Mouse (Mus musculus): ENCODE results near the gene Flvcr2. TPM values are rescaled to one million over a fixed set of nuclear protein-coding genes. Genes with fewer than 3 reads are reported as not detected.

Gene Flvcr2
- polyA plus RNA-seq (2017; shearing (Covaris generic)) = 0.59 TPM

DNA sequence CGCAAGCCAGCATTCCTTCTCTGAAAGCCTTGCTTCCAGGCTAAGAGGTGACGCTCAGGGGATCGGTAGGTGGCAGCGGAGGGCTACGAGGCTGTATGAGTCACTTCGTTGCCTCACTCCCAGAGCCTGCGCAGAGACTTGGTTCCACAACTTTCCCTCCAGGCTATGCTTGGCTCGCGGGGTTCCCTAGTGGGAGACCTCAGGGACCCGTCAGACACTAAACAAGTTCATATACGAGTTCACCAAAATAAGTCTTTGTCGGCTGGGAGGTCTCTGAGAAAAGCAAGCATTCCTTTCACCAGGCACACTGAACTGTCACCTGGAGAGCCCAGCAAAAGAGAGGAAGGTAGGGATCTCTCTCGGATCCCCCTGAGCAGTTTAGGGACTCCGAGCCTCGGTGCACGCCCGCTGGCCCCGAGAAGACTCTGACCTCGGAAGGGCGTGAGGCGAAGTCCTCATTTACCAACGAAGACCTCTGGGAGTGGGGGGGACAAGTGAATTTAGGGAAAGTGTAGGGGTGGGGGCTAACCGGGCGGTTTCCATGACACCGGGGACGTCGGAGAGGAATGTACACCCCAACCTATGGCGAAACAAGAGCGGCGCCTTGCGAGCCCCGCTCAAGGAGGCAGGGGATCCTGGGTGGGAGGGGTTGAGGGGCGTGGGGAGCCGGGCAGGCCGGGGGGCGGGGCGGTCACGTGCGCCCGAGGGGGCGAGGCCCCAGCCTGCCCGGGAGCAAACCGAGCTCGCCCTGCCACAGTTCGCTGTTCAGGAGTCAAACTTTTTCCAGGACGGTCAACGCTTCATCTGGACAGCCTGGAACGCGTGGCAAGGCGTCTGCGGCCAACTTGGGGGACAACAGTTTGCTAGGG, at the start of gene Flvcr2:
Flvcr2 (plus strand) TSS at position 713 of the 869 bp plus-strand sequence.

DNA sequence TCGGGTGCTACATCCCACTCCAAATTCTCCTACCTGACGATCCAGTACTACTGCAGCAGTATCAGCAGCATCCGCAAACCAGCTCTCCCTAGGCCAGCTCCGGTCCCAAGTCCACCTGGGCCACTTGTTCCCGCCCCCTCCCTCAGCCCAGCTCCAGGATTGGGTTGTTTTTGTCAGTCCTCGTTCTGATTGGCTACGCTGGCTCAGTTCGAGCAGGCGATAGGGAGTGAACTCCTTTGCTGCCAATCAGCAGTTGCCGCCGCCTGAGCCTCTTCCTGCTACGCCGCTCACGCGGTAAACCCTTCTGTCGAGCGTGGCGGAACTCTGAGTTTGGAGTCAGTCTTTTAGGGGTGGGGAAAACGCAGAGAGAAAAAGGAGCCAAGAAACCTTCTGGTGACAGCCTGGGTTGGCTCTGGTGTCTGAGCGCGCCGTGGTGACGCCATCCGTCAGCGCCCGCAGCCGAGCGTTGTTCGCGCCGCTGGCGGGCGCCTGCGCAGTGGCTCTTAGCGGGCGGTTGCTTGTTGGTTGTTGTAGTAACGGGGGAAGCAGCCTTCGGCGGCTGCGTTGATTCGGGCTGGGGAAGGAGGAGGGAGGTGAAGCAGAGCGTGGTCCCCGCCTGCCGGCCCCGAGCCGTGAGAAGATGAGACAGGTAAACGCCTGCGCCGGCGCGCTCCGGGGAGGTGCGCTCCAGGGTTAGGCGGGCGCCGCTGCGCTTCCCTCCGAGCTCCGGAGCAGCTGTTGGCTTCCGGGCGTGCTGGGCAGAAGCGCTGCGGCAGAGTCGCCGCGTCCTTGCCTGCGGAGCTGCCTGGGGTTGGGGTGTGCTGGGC, 78.3 kb downstream of the Flvcr2 start, which contains the start of the genes Erg28 and Ttll5:
Erg28 (minus strand) TSS at position 113 of the 827 bp plus-strand sequence.
Ttll5 (plus strand) TSS at position 222 of the 827 bp plus-strand sequence.

Other genes with a start within 250 kb of the Flvcr2 start
- 5.2 TPM for gene Jdp2, start 147.5 kb upstream of the Flvcr2 start, polyA plus RNA-seq (2017; shearing (Covaris generic))
- gene Batf, start 59.9 kb upstream of the Flvcr2 start, polyA plus RNA-seq (2017; shearing (Covaris generic)) = 146 TPM
- 98.5 TPM for gene Erg28, start 78.0 kb downstream of the Flvcr2 start, polyA plus RNA-seq (2017; shearing (Covaris generic))
- gene Ttll5, start 78.1 kb downstream of the Flvcr2 start, polyA plus RNA-seq (2017; shearing (Covaris generic)) = 11.8 TPM